Mouse (Mus musculus) common myeloid progenitor, adult 5-6 weeks (primary cell): ENCODE measurements at regions not wholly inside any gene's neighbourhood (a gene's known extent, or its start where the extent isn't known, plus 50 kb on each side); places are given as distances from the start of the nearest gene placed in this dataset.

Experiments
- ATAC-seq: replicated peaks from 2 replicates; pipeline ENCODE4 v1.8.0; 2016; ENCODE audit warnings: low read depth, mild to moderate bottlenecking, moderate TSS enrichment, inconsistent platforms; ENCODE audit not compliant: poor library complexity, severe bottlenecking

GRCm38 (mm10) chr1:14513662-14514061 lies 1579.5 kb downstream of the 4930444P10Rik start:
- ATAC-seq = peak; percentile 22; the same call in 1 of the 2 replicates

GRCm38 (mm10) chr1:14512481-14513285 lies 1580.4 kb downstream of the 4930444P10Rik start:
- ATAC-seq = no peak

- ATAC-seq = peak; percentile 30
Measured at GRCm38 (mm10) chr1:14506831-14507690, 1586.1 kb downstream of the 4930444P10Rik start.

GRCm38 (mm10) chr1:14506201-14506830 lies 1586.8 kb downstream of the 4930444P10Rik start:
- peak; percentile 75 for ATAC-seq

- ATAC-seq = no peak
Measured at GRCm38 (mm10) chr1:14505741-14506140, 1587.4 kb downstream of the 4930444P10Rik start.

- ATAC-seq = 0 out of 2 replicates have a peak, but pooled peaks have one; percentile 15
Measured at GRCm38 (mm10) chr1:14504767-14505343, 1588.3 kb downstream of the 4930444P10Rik start.

GRCm38 (mm10) chr1:14503881-14504742 lies 1589.0 kb downstream of the 4930444P10Rik start:
- no peak for ATAC-seq

GRCm38 (mm10) chr1:14503193-14503800 lies 1589.8 kb downstream of the 4930444P10Rik start:
- no peak for ATAC-seq

GRCm38 (mm10) chr1:14499105-14499504 lies 1594.0 kb downstream of the 4930444P10Rik start:
- ATAC-seq = peak; percentile 54; the same call in 1 of the 2 replicates

GRCm38 (mm10) chr1:14490026-14490425 lies 1603.1 kb downstream of the 4930444P10Rik start:
- no peak for ATAC-seq

GRCm38 (mm10) chr1:14487708-14488127 lies 1605.4 kb downstream of the 4930444P10Rik start:
- no peak for ATAC-seq

- ATAC-seq = no peak
Measured at GRCm38 (mm10) chr1:14485746-14486145, 1607.4 kb downstream of the 4930444P10Rik start.

GRCm38 (mm10) chr1:14484121-14484916 lies 1608.8 kb downstream of the 4930444P10Rik start:
- peak; percentile 97 for ATAC-seq

GRCm38 (mm10) chr1:14472294-14472693 lies 1620.8 kb downstream of the 4930444P10Rik start:
- no peak for ATAC-seq

GRCm38 (mm10) chr1:14471551-14471950 lies 1621.6 kb downstream of the 4930444P10Rik start:
- ATAC-seq = no peak

- ATAC-seq = no peak
Measured at GRCm38 (mm10) chr1:14464788-14465482, 1628.2 kb downstream of the 4930444P10Rik start.

GRCm38 (mm10) chr1:14462496-14462895 lies 1630.6 kb downstream of the 4930444P10Rik start:
- ATAC-seq = no peak
